Mouse (Mus musculus) bone marrow macrophage, adult 2 months (primary cell): ENCODE results near the gene Knop1.

Experiments
- CTCF ChIP-seq: IDR thresholded peaks from 2 replicates; pipeline ENCODE4 v1.5.1; 2012; ENCODE audit warnings: low read depth, mild to moderate bottlenecking, low read length, moderate library complexity
- POLR2A ChIP-seq: IDR thresholded peaks from 2 replicates; pipeline ENCODE4 v1.6.1; 2012; ENCODE audit warnings: mild to moderate bottlenecking, low read depth, low read length, borderline replicate concordance

GRCm38 (mm10) chr7:118865362-118865761 is 9.3 kb upstream of the Knop1 start:
- TF ChIP-seq CTCF (no peak), POLR2A (no peak)
